Mouse (Mus musculus): ENCODE measurements around the gene Ggct.

DNA sequence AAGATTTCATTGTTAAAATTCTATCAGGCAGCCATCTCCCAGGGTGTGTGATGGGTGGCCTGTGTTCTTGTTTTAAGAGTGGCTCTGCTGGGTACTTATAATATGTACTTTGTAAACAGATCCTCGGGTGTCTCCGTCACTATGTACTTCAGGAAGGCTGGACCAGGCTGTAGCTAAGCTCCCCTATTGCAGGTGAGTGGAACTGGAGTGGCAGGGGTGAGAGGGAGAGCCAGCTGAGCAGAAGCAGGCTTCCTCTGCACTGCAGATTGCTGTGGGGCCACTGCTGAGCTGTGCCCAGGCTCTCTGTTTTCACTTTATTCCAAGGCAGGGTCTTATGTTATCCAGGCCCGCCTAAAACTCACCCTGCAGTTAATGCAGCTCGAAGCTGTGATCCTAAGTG, 9.7 kb upstream of the Ggct start:
- no peak for TF ChIP-seq POLR2A (IDR thresholded peaks at IDR 0.05; ENCODE audit: insufficient read length, low read depth)
- TF ChIP-seq MYOD1 (IDR thresholded peaks at IDR 0.05; ENCODE audit: control insufficient read depth in 1 of 3, insufficient read length in 2 of 3, low read depth in 2 of 3), result no peak
- no peak for TF ChIP-seq MAX (IDR thresholded peaks at IDR 0.05; ENCODE audit: low read depth)
- no peak for TF ChIP-seq TCF12 (IDR thresholded peaks at IDR 0.05; ENCODE audit: insufficient read depth, poor library complexity, severe bottlenecking)
- no peak for TF ChIP-seq TCF3 (IDR thresholded peaks at IDR 0.05; ENCODE audit: insufficient read length, low read depth)
- TF ChIP-seq USF1 (IDR thresholded peaks at IDR 0.05; ENCODE audit: low read depth), result no peak
- no peak for TF ChIP-seq REST (IDR thresholded peaks at IDR 0.05; ENCODE audit: insufficient read depth, insufficient read length)
- no peak for TF ChIP-seq CEBPB (IDR thresholded peaks at IDR 0.05; ENCODE audit: insufficient read depth, poor library complexity, severe bottlenecking)
- no peak for TF ChIP-seq MYOG (IDR thresholded peaks at IDR 0.05; ENCODE audit: control insufficient read depth in 1 of 3, insufficient read depth in 1 of 3, insufficient read length in 2 of 3, low read depth in 2 of 3)
- no peak for TF ChIP-seq E2F4 (IDR thresholded peaks at IDR 0.05; ENCODE audit: insufficient read depth)

Measured in myocyte (in vitro differentiated cells).